Mouse (Mus musculus): ENCODE results near the gene Kcnq5.
"Not testable (repeated sequence)": the region's sequence is repeated elsewhere in the genome, so short reads cannot be mapped to it uniquely, and the experiment has no call there.

Kcnq5 gene

DNA sequence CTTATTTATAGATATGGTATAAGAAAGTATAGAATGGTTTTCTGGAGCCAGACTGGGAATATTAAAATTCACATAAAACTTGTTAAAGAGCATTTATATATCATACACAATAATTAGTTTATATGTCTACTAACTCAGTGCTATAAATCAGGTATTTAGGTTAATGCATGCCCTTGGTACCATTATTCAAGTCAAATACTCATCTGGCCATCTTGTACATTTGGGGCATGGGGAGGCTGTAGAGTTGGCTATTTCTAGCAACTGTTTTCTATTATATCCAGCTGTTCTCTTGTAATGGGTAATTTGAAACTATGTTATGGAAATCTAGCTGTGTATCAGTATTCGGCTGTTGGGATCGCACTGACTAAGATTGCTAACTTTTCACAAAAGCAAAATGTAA lies 339.3 kb downstream of the Kcnq5 start:
- DNase-seq, result no peak

DNA sequence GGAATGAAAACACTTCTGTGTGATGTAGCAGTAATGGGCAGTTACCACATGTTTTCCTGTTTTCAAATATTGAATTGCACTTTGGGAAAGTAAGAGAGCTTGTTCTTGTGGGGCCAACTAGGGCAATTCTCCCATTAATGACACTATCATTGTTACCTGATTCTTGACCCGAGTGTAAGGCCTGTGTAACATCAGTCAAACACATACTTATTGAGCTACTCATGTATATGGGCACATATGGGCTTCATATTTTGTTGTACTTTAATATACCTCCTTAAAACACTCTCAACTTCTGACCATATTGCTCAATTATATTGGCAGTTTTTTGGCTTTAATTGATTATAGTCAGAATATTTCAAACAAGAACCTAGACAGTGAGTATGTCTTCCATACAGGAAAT lies 339.7 kb downstream of the Kcnq5 start:
- DNase-seq, result no peak

DNA sequence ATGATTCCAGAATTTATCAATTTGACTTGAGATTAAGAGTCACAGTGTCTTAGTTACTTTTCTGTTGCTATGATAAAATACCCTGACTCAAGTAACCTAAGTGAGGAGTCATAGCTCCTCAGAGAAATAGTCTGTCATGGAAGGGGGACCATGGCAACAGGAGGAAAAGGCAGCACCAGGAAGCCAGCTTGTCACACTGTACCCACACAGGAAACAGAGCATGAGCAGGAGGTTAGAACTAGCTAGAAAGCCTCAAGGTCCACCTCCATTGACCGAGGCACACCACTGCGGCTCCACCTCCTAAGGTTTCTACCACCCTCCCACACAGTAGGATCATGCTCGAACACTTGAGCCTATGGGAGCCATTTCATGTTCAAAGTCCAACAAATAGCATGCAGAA lies 343.0 kb downstream of the Kcnq5 start:
- no peak for DNase-seq

DNA sequence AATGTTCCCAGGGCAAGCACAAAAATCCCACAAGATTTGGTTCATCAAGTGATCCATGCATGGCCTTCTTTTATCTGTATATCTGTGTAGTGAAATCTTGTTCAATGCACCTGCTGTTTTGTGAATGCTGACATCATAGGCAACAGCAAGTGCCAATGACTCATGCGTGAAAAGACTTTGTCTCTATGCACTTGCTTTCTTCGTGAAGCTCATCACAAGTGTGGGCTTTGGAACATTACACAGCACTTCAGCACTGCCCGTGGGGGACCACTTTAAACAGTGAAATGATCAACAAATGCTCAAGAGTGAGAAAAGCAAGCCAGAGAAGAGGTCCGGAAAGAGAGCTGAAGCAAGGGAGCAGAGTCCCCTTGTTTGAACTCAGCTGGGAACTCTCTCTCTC lies 345.1 kb downstream of the Kcnq5 start:
- DNase-seq, result no peak

DNA sequence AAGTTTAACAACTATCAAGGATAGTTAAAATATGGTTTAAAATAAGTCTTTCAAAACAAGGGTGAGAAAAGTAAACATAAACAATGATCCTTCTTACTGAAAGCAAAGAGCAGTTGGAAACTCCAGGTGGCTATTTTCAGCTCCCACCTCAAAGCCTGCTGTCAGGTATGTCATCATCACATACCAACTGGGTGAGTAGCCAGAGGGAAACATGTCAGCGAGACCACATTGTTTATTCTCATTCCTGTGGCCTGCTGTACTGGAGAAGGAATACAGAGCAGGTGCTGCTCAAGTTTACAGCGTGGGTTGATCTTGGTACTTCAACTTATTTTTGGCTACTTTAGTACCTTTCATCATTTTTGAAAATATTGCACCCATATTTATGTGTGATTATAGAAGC lies 347.8 kb downstream of the Kcnq5 start:
- DNase-seq, result no peak

DNA sequence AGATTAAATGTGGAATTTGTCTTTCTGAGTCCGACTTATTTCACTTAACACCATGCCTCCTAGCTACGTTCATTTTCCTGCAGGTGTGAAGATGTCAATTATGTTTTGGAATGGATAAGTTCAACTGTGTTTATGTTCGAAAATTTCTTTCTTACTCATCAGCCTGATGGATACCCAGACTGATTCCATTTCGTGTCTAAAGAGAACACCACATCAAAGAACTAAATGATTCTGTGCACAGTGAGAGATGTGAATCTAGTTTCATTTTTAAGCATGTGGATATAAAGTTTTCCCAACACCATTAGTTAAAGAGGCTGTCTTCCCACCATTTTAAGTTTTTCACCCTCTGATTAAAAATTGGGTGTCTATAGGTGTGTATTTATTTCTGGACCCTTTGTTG lies 357.7 kb downstream of the Kcnq5 start:
- DNase-seq, result no peak

DNA sequence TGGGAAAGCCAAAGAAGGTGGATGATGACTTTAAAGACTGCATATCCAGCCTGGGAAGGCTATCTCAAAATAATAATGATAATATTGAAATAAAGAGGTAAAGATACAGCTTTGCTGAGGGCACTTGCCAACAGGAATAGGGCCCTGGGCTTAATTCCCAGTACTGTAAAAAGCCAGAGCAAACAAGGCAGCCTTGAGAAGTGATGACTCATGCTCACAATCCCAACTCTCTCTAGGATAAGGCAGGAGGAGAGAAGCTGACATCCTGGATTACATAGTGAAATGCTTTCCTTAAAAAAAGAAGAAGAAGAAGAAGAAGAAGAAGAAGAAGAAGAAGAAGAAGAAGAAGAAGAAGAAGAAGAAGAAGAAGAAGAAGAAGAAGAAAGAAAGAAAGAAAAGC lies 359.2 kb downstream of the Kcnq5 start:
- no peak for DNase-seq

DNA sequence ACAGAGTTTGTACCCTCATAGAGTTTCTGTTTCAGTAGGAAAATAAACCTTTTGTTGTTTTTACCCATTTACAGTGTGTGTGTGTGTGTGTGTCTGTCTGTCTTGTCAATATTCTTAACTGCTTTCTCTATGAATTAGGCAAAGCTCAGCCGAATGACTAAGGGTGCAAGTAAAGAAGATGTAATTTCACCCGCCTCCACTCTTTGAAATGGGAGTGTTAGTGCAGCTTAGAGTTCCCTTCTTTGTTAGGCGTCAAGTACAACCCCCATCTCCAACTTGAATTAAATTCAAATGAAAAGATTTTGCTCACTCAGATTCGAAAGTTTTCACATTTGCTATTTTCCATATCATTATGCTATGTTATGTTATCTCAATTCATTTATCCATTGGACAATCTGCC lies 361.1 kb downstream of the Kcnq5 start:
- DNase-seq, result no peak

DNA sequence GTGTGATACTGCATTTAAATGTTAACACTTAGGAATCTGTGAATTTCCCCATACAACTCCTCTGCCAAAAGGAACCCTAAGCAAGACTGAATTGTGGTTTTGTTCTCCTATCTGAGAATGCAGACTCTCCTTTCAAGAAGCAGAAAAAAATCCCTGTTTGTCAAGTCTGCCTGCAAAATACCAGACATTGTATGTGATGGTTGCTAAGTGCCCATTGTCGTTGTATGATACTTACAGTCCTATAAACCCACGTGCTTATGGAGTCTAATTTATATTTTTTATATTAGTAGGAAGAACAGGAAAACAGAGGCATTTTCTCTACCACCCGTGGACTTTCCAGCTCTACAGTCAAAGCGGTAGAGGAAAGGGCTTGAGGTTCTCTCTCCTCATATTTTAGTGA lies 367.9 kb downstream of the Kcnq5 start:
- no peak for DNase-seq

DNA sequence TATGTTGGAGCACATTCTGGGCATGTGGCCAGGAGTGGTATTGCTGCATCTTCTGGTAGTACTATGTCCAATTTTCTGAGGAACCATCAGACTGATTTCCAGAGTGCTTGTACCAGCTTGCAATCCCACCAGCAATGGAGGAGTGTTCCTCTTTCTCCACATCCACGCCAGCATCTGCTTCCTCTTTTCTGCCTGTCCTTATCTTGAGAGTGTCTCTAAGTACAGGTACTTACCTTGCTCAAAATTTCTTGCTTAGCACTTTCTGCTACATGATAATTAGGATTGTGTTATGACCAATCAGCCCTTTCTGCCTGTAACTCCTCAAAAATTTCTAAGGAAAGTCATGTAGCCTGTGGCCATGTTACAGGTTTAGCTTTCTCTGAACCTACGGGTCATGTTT lies 394.3 kb downstream of the Kcnq5 start:
- not testable (repeated sequence) for DNase-seq

DNA sequence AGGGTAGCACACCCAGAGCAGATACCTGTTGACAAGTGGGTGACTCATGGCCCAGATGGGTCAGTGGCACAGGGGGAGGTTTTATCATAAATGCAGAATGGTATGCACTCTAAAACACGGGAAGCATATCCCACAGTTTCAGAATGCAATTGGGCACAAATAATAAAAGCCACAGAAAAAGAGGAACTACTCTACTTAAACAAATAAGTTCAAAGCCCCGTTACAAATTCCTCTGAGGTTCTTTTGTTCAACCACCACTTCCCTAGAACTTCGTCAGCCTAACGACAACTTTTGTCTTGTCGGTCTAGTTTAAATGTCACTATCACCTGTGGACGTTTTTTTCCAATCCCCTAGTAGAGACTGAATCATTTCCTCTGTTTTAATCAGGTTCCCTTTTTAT lies 407.1 kb downstream of the Kcnq5 start:
- no peak for DNase-seq

DNA sequence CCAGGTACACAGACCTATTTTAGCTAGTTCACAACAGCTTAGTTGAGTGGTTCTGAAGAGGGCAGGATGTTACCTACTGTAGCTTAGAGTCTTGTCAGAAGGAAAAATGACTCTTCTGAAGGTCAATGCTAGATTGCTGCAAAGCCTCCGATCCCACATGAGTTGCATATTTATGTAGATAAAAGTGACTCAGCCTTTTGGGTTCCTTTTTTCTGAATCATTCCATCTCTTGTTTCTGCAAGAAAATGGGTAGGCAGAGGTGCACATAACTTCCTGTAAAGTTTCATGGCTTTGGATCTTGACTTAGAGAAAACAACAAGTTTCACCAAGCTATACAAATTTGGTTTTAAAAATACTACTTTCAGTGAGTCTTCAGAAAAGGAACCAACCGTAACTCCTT lies 409.0 kb downstream of the Kcnq5 start:
- no peak for DNase-seq

DNA sequence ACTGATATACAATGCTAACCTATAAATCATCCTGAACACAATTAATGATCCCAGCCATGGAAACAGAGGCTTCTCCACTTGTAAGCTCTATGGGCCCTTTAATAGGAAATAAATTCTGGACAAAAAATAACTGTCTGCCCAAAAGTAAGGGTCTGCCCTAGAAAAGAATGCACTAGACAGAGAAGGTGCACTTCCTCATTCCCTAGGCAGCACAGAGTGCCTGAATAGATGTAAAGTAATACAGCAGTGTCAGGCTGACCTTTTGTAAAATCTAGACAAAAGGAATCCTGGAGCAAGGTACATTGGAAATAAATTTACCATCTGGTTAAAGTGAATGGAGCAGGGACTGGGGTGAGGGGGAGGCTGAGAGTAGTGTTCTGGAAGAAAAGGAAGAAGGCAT lies 417.8 kb downstream of the Kcnq5 start:
- no peak for DNase-seq

DNA sequence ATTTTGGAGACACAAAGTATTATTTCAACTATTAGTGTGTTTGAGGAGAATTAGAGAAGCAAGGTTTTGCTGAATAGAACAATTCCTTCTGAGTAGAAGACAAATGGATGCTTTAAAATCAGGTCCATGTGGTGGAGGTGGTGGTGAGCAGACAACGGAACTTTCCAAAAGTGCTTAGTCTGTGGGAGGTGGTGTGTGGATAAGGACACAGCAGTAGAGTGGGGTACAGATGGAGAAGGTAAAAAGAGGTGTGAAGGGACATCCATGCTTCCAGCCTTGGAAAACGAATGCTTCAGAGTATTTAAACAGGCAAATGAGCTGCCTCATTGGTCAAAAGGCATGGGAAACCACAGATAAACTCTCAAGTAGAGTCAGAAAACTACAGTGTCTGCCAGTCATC lies 422.3 kb downstream of the Kcnq5 start:
- DNase-seq, result no peak

DNA sequence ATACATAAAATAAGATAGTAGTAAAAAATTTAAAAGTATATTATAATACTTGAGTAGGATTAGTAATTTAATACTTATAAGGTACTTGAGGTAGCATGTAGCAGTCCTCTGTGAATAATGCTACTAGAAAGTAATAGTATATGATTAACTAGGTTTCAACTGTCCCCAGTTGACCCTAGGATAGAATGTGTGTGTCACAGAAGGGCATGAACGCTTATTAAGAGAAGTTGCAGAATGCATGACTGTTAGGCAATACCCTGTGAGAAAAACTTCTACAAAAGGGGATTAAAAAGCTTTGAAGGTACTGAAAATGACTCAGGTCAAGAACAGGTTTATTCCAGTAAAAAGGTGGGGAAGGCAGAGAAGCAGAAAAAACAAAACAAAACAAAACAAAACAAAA lies 430.9 kb downstream of the Kcnq5 start:
- no peak for DNase-seq

DNA sequence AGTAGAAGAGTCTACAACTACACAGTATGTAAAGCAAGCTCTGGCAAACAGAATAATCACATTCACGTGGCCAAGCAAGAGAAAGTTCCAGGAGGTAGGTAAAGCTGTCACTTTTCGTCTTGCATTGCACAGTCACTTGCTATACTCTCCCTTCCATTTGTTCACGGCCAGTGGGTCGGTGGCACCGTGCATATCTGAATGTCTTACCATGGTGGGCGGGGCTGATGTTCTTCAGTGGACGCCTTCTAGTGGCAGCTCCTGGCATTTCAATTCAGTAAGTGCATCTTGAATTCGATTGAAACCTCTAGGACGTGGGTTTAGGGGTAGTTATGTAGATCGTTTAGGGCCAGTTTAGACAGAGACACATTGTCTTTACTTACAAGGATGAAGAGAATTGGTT lies 439.7 kb downstream of the Kcnq5 start:
- no peak for DNase-seq

DNA sequence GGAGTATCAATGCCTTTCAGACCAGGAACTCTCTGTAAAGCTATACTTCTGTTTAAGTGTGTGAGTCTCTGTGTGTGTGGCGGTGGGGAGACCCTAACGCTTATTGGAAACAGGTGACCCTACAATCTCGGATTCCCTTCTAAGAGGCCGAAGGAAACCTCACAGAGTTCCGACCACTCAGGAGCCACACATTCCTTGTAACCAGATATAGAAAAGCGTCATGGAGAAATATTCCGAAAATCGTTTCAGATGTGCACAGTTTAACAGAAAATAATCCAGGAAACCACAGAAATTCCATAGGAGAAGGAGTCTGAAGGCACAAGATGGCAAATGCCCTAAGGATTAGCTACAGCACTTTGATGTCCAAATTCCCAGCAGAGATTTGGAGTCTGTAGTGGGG lies 440.3 kb downstream of the Kcnq5 start:
- no peak for DNase-seq

DNA sequence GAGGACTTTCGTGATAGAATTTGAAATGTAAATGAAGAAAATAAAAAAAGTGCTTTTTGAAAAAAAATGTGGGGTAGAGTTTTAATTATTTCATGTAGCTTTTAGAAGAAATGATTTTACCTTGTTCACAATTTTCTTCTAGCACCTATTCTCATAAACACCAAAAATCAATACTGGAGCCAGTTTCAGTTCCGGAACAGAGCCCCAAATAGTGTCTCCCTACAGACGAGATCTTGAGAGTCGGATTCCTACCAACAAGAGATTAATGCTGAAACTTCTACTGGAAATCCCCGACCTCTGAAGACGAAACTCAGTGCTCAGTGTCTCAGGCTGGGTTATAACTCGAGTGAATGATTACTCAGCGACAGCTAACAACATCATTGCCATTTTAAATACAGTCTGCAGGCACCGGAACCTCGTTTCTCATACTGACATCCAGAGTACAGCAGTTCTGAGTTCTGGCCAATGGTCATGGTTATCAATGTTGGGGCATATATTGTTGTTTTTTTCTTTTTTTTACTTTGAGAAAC lies 441.6 kb downstream of the Kcnq5 start:
- DNase-seq, result no peak

DNA sequence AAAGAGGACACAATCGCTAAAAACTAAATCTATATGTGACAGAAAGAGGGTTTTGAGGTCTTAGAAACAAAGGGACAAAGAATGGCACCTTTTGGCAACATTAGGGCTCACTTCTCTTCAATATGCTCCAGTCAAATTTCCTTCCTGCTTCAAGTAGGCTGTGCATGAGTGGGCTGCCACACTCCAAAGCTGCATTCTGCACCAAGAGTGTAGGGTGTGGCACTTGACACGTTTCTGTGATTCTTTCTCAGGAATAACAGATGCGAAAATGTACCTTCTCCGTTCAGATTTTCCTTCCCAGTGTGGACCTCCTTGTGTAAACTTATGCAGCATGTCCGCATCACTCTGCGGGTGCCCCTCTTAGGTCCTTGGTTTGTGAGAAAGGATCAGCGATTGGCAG lies 455.1 kb downstream of the Kcnq5 start:
- DNase-seq, result no peak

DNA sequence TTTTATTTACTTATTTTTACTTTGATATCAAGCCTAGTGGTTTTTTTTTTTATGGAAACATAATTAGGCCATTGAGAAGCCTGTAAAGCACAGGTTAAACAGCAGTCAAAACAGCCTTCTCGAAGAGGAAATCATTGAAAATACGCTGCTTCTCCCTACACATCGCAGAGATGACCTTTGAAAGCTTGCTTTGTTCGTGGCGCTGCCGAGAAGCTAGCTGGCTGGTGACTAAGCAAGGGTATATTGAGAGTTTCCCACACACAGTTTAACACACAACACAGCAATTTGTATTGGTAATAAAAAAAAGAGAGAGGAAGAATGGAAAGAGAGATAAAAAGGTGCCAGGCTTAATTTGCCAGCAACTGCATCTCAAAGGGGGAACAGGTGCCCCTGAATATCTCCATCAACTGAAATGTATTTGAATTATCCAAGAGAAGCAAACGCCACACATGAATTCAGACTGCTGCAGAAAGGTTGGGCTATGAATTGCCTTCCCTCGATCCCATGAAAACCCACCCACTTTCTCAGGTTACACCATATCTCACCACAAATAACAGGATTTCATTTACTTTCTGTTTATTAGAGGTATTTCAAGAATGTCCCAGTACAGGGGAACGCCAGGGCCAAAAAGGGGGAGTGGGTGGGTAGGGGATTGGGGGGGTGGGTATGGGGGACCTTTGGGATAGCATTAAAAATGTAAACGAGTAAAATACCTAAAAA lies 461.8 kb downstream of the Kcnq5 start:
- no peak for DNase-seq

DNA sequence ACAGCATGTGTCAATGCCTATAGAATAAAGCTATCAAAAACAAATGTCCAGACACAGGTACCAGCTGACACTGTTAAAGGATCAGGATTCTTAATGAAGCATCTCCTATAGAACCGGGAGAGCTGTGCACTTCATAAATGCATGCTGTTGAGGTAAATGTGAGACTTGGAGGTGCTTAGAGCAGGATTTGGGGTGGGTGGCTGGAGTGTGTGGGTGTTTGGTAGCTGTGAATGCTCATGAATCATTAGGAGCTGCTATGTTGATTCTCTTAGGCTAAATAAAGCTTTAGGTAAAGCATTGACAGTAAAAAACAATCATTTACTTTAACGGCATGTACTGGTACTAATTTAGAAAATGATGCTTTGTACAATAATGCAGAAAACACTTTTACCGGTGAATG lies 465.4 kb downstream of the Kcnq5 start:
- DNase-seq, result no peak

DNA sequence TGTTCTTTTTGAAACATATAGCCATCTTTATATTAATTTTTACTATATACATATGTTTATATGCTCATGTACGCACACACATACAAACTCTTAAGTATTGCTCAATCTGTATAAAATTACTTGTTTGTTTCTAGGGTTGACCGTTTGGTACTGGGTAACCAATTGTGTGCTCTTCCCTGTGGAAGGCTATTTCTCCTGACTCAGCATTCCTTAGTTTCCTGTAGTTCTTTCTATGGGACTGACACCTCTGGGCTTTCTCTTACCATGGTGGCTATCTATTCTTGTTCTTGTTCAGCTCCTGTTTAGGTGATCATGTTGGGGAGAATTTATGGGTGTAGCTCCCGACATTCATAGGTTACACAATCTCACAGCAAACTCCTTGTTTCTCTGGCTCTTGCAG lies 473.1 kb downstream of the Kcnq5 start:
- no peak for DNase-seq

DNA sequence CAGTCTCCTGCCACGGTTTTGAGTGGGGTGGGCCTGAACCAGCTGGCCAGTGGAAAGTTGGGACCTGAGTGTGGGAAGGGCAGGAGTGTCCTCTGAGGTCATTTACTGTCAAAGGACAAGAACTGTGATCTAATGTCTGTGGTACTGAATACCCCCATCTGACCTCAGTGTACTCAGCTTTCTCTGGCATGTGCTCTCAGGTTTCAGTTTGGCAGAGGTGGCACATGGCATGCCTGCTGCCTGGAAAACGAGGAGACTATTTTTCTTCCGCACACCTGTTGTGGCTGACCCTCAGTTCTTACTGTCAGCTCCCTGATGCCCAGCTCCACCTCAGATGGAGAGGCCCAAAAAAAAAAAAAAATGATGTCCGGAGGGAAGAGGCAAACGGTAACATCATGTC lies 475.5 kb downstream of the Kcnq5 start:
- DNase-seq, result no peak

DNA sequence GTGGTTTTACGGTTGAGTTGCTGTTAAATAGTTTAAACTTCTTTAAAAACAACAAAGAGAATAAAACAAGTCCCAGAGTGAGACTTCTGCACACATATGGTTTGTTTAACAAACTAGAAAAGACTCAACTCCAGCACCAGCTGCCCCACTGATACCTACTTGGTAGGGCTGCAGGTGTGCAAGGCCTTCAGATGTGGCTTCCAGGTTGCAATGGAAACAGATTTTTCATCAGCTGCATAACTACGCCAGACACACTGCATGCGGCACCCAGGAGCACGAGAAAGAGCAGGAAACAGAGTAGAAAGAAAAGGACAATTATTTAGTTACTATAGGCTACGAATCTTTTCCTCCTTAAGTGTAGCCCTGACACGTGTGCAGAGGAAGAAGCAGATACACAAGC lies 492.4 kb downstream of the Kcnq5 start:
- no peak for DNase-seq

DNA sequence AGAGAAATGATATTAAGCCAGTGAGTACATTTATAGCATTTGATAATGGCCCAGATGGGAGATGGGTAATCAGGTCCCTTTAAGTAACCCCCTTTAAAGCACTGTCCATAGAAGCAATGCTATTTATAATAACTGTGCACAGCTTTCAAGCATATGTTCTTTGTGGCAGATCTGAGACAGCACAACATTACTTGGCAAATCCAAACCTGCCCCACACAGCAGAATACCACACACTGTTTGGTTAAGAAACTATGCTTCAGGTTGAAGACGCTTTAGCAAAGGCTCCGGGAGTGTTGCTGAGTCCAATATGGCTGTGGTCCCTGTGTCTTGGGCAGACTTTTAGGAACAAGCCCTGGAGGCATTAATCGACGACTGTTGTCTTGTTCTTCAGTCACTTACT lies 495.3 kb downstream of the Kcnq5 start:
- DNase-seq, result no peak
